Mouse (Mus musculus): ENCODE results near the gene Ear1. TPM values are rescaled to one million over a fixed set of nuclear protein-coding genes. Genes with fewer than 3 reads are reported as not detected.
"Not testable (repeated sequence)": the region's sequence is repeated elsewhere in the genome, so short reads cannot be mapped to it uniquely, and the experiment has no call there.

Gene Ear1
- polyA plus RNA-seq, 1 experiment: 7.8 TPM

DNA sequence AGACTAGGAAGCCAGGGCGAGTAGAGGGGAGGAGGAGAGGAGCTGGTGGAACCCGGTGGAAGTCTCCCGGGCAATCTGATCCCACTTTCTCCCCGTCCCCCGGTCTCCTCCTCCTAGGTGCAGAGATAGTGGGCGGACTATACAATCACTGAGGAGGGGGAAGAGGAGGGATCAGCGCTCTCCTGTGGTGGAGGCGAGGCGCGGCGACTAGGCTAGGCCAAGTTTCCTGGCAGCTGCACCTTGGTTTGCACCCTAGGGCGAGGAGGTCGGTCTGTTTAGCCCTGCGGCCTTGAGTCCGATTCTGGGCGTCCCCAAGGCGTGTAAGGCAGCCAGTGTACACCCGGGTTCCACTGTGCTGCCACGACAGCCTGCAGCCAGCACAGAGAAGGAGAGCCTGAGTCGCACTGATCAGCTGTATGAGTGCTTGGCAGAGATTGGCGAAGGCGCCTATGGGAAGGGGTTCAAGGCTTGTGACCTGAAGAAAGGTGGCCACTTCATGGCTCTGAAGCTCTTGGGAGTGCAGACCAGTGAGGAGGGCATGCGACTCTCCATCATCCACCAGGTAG lies 78.3 kb downstream of the Ear1 start:
- WGBS: 22% methylated on average over 23 of the region's 23 CpGs
- not testable (repeated sequence) for H3K4me1 ChIP-seq (ENCODE audit: control insufficient read depth, insufficient read depth, insufficient read length); H3K4me3 ChIP-seq (ENCODE audit: extremely low read depth, insufficient read depth, insufficient read length); H3K36me3 ChIP-seq (ENCODE audit: control insufficient read depth, insufficient read depth, low read length); H3K27ac ChIP-seq (ENCODE audit: insufficient read depth, low read length); H3K27me3 ChIP-seq (ENCODE audit: control insufficient read depth, insufficient read depth, low read length); DNase-seq (ENCODE audit: low read depth in 1 of 2, low spot score in 2 of 2)

- WGBS: 36% methylated on average over 14 of the region's 14 CpGs
- no peak for TF ChIP-seq CTCF (IDR thresholded peaks at IDR 0.05; ENCODE audit: extremely low read depth, insufficient read depth, insufficient read length, insufficient replicate concordance)
- Histone ChIP-seq H3K27me3 (ENCODE audit: control insufficient read depth, insufficient read depth, low read length) (no peaks in the 10 kb centered on the region), H3K36me3 (ENCODE audit: control insufficient read depth, insufficient read depth, low read length) (no peaks in the 10 kb centered on the region), H3K27ac (ENCODE audit: insufficient read depth, low read length) (no peak overlapping the region), H3K4me1 (ENCODE audit: control insufficient read depth, insufficient read depth, insufficient read length) (no peaks in the 10 kb centered on the region), H3K4me3 (ENCODE audit: extremely low read depth, insufficient read depth, insufficient read length) (no peak overlapping the region)
- no peak for DNase-seq (ENCODE audit: low read depth in 1 of 2, low spot score in 2 of 2)
These were observed 79.0 kb downstream of the Ear1 start for GRCm38 (mm10) chr14:43796069-43796904.

DNA sequence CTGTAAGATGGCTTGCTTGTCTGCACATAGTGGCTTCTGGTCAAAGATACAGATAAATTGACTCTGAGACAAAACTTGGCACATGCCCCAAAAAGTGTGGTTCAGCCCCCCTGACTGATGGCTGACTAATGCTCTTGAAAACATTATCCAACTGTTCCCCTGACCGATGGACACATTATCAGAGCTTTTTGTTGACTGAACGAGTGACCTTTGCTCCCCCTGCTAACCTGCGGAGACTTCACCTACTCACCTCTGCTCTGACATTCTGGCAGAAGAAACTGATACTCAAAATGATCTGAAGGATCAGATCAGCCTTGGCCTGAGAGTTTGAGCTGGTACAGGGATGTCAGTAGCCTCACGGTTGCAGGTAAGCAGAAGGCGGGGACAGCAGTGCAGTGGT lies 81.5 kb downstream of the Ear1 start:
- not testable (repeated sequence) for H3K4me3 ChIP-seq (ENCODE audit: extremely low read depth, insufficient read depth, insufficient read length); H3K36me3 ChIP-seq (ENCODE audit: control insufficient read depth, insufficient read depth, low read length); H3K27ac ChIP-seq (ENCODE audit: insufficient read depth, low read length); H3K4me1 ChIP-seq (ENCODE audit: control insufficient read depth, insufficient read depth, insufficient read length); DNase-seq (ENCODE audit: low read depth in 1 of 2, low spot score in 2 of 2); H3K27me3 ChIP-seq (ENCODE audit: control insufficient read depth, insufficient read depth, low read length)
- 81% methylated on average over 5 of the region's 5 CpGs for WGBS

DNA sequence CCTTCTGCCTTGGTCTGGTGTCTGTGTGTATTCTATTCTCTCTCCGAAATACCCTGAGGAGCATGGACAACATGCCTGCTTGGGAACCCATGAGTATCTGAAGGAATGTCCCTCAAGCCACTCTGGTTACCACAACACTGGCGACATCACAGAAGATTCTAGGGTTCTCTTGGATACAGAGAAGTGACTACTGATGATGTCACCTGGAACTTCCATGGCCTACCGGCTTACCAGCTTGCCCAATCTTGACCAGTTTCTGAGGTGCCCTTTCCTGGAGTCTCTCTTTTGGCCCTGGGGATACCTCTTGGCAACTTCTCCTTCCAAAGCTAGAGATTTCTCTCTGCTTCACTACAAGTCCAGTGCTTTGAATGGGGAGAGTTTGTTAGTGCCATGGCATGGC lies 90.7 kb downstream of the Ear1 start, which contains the start of gene Gm8180:
Gm8180 (minus strand) TSS at position 101 of the 400 bp plus-strand sequence.
- DNase-seq (ENCODE audit: low read depth in 1 of 2, low spot score in 2 of 2); H3K4me1 ChIP-seq (ENCODE audit: control insufficient read depth, insufficient read depth, insufficient read length); H3K4me3 ChIP-seq (ENCODE audit: extremely low read depth, insufficient read depth, insufficient read length); H3K36me3 ChIP-seq (ENCODE audit: control insufficient read depth, insufficient read depth, low read length); H3K27ac ChIP-seq (ENCODE audit: insufficient read depth, low read length); H3K27me3 ChIP-seq (ENCODE audit: control insufficient read depth, insufficient read depth, low read length): not testable (repeated sequence)
- WGBS: 84% methylated on average over 3 of the region's 3 CpGs

Other genes with a start within 250 kb of the Ear1 start
- not detected in 2 replicates for gene Gm8165, start 198.3 kb downstream of the Ear1 start, polyA plus RNA-seq (2012; rRNA removed)
- 0.26 TPM in 1 of 2 replicates, not detected in the other for gene Gm7324, start 177.7 kb downstream of the Ear1 start, polyA plus RNA-seq (2012; rRNA removed)
- gene Gm16506, start 148.0 kb downstream of the Ear1 start, polyA plus RNA-seq (2012; rRNA removed): not detected in 2 replicates
- not detected in 2 replicates for gene Gm6526, start 127.7 kb downstream of the Ear1 start, polyA plus RNA-seq (2012; rRNA removed)
- gene Gm8180, start 90.8 kb downstream of the Ear1 start, polyA plus RNA-seq (2012; rRNA removed): 0.11 and 0.18 TPM in 2 replicates
- gene Ear10, start 48.0 kb upstream of the Ear1 start, polyA plus RNA-seq (2012; rRNA removed): not detected in 2 replicates
- gene Gm8113, start 49.9 kb upstream of the Ear1 start, polyA plus RNA-seq (2012; rRNA removed): 1.3 and 1.5 TPM in 2 replicates
- not detected in 2 replicates for gene Ang5, start 81.6 kb upstream of the Ear1 start, polyA plus RNA-seq (2012; rRNA removed)
- gene Ang6, start 126.8 kb upstream of the Ear1 start, polyA plus RNA-seq (2012; rRNA removed): not detected in 2 replicates
- 65.0 and 69.1 TPM in 2 replicates for gene Ear2, start 227.1 kb upstream of the Ear1 start, polyA plus RNA-seq (2012; rRNA removed)
- gene Gm3327, start 248.3 kb upstream of the Ear1 start, polyA plus RNA-seq (2012; rRNA removed): not detected in 2 replicates